Mouse (Mus musculus) CD4-positive naive resting alpha-beta T cell, adult 57 days (primary cell): ENCODE measurements around the gene Crnn. TPM values are rescaled to one million over a fixed set of nuclear protein-coding genes. Genes with fewer than 3 reads are reported as not detected.

Experiments
- total RNA-seq: library from RNA; stranded (reverse); gene quantifications from one replicate; pipeline ENCODE4 v1.2.4, GENCODE M21; 2023

The Crnn gene
- not detected for total RNA-seq

DNA sequence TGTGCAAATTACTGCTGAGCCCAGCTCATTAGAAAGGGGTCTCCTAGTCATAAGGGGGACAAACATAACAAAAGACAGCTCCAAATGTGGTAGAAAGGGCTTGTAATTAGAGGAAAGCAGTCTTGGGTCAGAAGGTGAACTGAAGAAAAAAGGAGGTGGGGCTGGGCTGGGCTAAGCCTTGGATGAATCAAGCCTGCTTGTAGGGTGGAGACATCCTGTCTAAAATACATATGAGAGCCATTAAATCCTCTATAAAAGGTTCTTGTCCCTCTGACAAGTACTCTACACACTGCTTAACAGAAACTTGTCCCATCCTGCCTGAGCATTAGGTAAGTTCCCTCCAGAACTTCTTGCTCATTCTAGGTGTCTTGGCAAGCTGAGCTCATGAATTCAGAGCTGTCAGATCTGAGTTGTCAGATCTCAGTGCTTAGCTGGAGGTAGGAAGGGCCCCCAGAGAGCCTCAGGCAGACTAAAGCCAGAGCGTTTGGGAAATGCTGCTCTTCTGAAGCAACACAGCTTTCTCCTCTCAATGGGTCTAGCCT, at the start of gene Crnn:
Gene Crnn (plus strand): TSS at position 278 of the 542 bp plus-strand sequence.

GRCm38 (mm10) chr3:93196978-93197377, 52.4 kb downstream of the Crnn start, which contains the start of gene Flg2:
Flg2 (plus strand) TSS chr3:93197278.

Other genes starting within 250 kb of the Crnn start
- not detected for gene Lce3a, start 218.6 kb upstream of the Crnn start, total RNA-seq
- gene Lce3b, start 211.8 kb upstream of the Crnn start, total RNA-seq = not detected
- gene Lce3c, start 200.3 kb upstream of the Crnn start, total RNA-seq = not detected
- gene Lce3d, start 187.4 kb upstream of the Crnn start, total RNA-seq = not detected
- gene Lce3e, start 177.7 kb upstream of the Crnn start, total RNA-seq = not detected
- not detected for gene Lce3f, start 152.6 kb upstream of the Crnn start, total RNA-seq
- not detected for gene Crct1, start 129.1 kb upstream of the Crnn start, total RNA-seq
- not detected for gene Lce1m, start 125.7 kb upstream of the Crnn start, total RNA-seq
- not detected for gene Gm4858, start 76.0 kb upstream of the Crnn start, total RNA-seq
- gene Flg2, start 52.5 kb downstream of the Crnn start, total RNA-seq = not detected
- gene Flg, start 128.7 kb downstream of the Crnn start, total RNA-seq = not detected
- gene Hrnr, start 175.0 kb downstream of the Crnn start, total RNA-seq = not detected
- gene Rptn, start 248.9 kb downstream of the Crnn start, total RNA-seq = not detected